Comparison of ENCODE assay signal across 8 mouse cellular contexts in the genomic region with DNA sequence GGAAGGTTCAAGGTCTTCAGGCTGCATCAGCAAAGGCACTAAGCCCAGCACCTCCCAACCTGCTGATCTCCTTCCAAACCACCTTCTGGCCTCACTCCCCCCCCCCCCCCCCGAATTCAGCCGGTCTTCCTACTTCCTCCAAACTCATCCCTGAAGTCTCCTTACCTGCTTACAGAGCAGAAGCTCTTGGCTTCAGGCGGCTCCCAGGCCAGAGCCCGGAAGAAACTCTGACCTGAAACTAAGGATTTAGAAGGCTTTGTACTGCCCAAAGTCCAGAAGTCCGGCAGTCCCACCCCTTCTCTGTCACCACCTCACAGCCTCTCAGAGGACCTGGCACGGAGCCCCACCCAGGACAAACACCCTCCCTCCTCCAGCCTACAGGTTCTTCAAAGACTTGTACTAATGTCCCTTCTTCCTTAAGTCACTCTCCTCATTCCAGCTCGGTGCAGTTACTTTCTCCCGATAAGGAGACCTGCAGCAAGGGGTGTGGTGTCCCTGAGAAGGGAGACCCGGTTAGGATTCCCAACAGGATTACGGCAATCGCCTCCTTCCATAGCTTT. TPM values are rescaled to one million over a fixed set of nuclear protein-coding genes. Genes with fewer than 3 reads are reported as not detected.
DNase-seq lines count a peak whose midpoint lies in the region; ATAC-seq lines count a peak whose summit lies in the region.

No protein-coding gene starts in this region.

- H3K36me3 ChIP-seq in limb, embryonic 10.5 days, result peaks cover 40% of the 10 kb centered on the region
- peaks cover 3% of the 10 kb centered on the region; the same call in 1 of the 2 replicates for H3K36me3 ChIP-seq in midbrain, embryonic 11.5 days (ENCODE audit: control insufficient read depth, insufficient read depth, low read length)

- H3K4me2 ChIP-seq in midbrain, embryonic 11.5 days, result peak overlapping the region; percentile 72

- peak overlapping the region; percentile 86 for H3K4me3 ChIP-seq in limb, embryonic 10.5 days
- H3K4me3 ChIP-seq in midbrain, embryonic 11.5 days (ENCODE audit: low read depth, low read length), result peak overlapping the region; percentile 78

- intact Hi-C loops in heart, postnatal 14 days (cut with DNase I), result no loop called here

- H3K27ac ChIP-seq in limb, embryonic 10.5 days, result peak overlapping the region; percentile 91
- no peak overlapping the region for H3K27ac ChIP-seq in midbrain, embryonic 11.5 days (ENCODE audit: low read depth, low read length)

- H3K27me3 ChIP-seq in limb, embryonic 10.5 days (ENCODE audit: low read depth, poor library complexity, severe bottlenecking), result no peaks in the 10 kb centered on the region
- H3K27me3 ChIP-seq in midbrain, embryonic 11.5 days (ENCODE audit: control insufficient read depth, insufficient read depth, low read length), result no peaks in the 10 kb centered on the region

- H3K9ac ChIP-seq in midbrain, embryonic 11.5 days (ENCODE audit: low read length), result peak overlapping the region; percentile 60

- H3K9me3 ChIP-seq in limb, embryonic 10.5 days (replicated peaks), result no peaks in the 10 kb centered on the region
- H3K9me3 ChIP-seq in midbrain, embryonic 11.5 days (ENCODE audit: control insufficient read depth, low read length), result no peaks in the 10 kb centered on the region

- peaks cover 34% of the 10 kb centered on the region for H3K4me1 ChIP-seq in limb, embryonic 10.5 days
- H3K4me1 ChIP-seq in midbrain, embryonic 11.5 days (ENCODE audit: control insufficient read depth, insufficient read depth, low read length), result peaks cover 19% of the 10 kb centered on the region

- peak; percentile 55 to 72 for DNase-seq in urinary bladder, adult 18-20 months (ENCODE audit: low spot score in 2 of 2)
- DNase-seq in urinary bladder, postnatal 10 days (ENCODE audit: low spot score), result no peak
- peak; percentile 53 to 65 for DNase-seq in cerebellum, postnatal 36 days
- DNase-seq in heart, postnatal 14 days, result peak; percentile 69 to 71
- DNase-seq in limb, embryonic 10.5 days (ENCODE audit: low spot score), result no peak
- no peak for DNase-seq in midbrain, embryonic 11.5 days (ENCODE audit: low spot score, missing footprints)
- DNase-seq in right cerebral cortex, adult 2 months (ENCODE audit: low spot score in 2 of 2), result no peak
- DNase-seq in right cerebral cortex, postnatal 36 days (ENCODE audit: low spot score in 2 of 2), result no peak

- ATAC-seq in midbrain, embryonic 11.5 days (ENCODE audit: low FRiP score), result peak; percentile 27; the same call in 1 of the 2 replicates

- 14% methylated on average over 11 of the region's 11 CpGs for WGBS in limb, embryonic 10.5 days
- 6% methylated on average over 11 of the region's 11 CpGs for WGBS in midbrain, embryonic 11.5 days

RNA-seq across cellular contexts. Expression of gene Klc4, which starts 0.8 kb away (rescaled TPM):
- 10 to 100 TPM; 24.5 to 25.3 TPM for total RNA-seq in heart, postnatal 14 days (2021)
- 23.6 and 28.8 TPM in 2 replicates for polyA plus RNA-seq in limb, embryonic 10.5 days (2016; fragmentation: Nextera tagmentation; extraction: Ambion mirVana)
- polyA plus RNA-seq in midbrain, embryonic 11.5 days (2014; fragmentation: Nextera tagmentation; extraction: Ambion mirVana), result 26.6 and 29.8 TPM in 2 replicates

RNA-seq across cellular contexts. Expression of gene Mrpl2, which starts 1.0 kb away (rescaled TPM):
- total RNA-seq in heart, postnatal 14 days (2021), result 100 to 1,000 TPM; 106 to 121 TPM
- 140 and 144 TPM in 2 replicates for polyA plus RNA-seq in limb, embryonic 10.5 days (2016; fragmentation: Nextera tagmentation; extraction: Ambion mirVana)
- polyA plus RNA-seq in midbrain, embryonic 11.5 days (2014; fragmentation: Nextera tagmentation; extraction: Ambion mirVana), result 97.8 and 100 TPM in 2 replicates

RNA-seq across cellular contexts. Expression of gene Cul7, which starts 5.1 kb away (rescaled TPM):
- total RNA-seq in heart, postnatal 14 days (2021), result 10 to 100 TPM; 30.3 to 37.6 TPM
- 40.3 and 48.0 TPM in 2 replicates for polyA plus RNA-seq in limb, embryonic 10.5 days (2016; fragmentation: Nextera tagmentation; extraction: Ambion mirVana)
- polyA plus RNA-seq in midbrain, embryonic 11.5 days (2014; fragmentation: Nextera tagmentation; extraction: Ambion mirVana), result 26.2 and 26.8 TPM in 2 replicates

RNA-seq across cellular contexts. Expression of gene Ptk7, which starts 15.7 kb away (rescaled TPM):
- total RNA-seq in heart, postnatal 14 days (2021), result 1 to 10 TPM; 9.1 to 9.2 TPM
- polyA plus RNA-seq in limb, embryonic 10.5 days (2016; fragmentation: Nextera tagmentation; extraction: Ambion mirVana), result 102 and 142 TPM in 2 replicates
- 16.7 and 19.5 TPM in 2 replicates for polyA plus RNA-seq in midbrain, embryonic 11.5 days (2014; fragmentation: Nextera tagmentation; extraction: Ambion mirVana)

RNA-seq across cellular contexts. Expression of gene Rrp36, which starts 29.2 kb away (rescaled TPM):
- total RNA-seq in heart, postnatal 14 days (2021), result 10 to 100 TPM in 1 of 2 experiments, 1 to 10 TPM in 1; 9.8 to 14.2 TPM
- polyA plus RNA-seq in limb, embryonic 10.5 days (2016; fragmentation: Nextera tagmentation; extraction: Ambion mirVana), result 70.8 and 72.5 TPM in 2 replicates
- polyA plus RNA-seq in midbrain, embryonic 11.5 days (2014; fragmentation: Nextera tagmentation; extraction: Ambion mirVana), result 53.4 and 60.0 TPM in 2 replicates

Comparison
In these comparisons a context has a peak if more than half of its experiments do, and no peak if none do; other contexts are left out.
1. DNase-seq: peak in urinary bladder, adult 18-20 months (2 of 2), cerebellum, postnatal 36 days (2 of 2) and heart, postnatal 14 days (2 of 2); none in urinary bladder, postnatal 10 days (single experiment), limb, embryonic 10.5 days (single experiment), midbrain, embryonic 11.5 days (single experiment), right cerebral cortex, adult 2 months (0 of 2) and right cerebral cortex, postnatal 36 days (0 of 2).